Comparison of ENCODE assay signal across 9 mouse cellular contexts in the genomic region with DNA sequence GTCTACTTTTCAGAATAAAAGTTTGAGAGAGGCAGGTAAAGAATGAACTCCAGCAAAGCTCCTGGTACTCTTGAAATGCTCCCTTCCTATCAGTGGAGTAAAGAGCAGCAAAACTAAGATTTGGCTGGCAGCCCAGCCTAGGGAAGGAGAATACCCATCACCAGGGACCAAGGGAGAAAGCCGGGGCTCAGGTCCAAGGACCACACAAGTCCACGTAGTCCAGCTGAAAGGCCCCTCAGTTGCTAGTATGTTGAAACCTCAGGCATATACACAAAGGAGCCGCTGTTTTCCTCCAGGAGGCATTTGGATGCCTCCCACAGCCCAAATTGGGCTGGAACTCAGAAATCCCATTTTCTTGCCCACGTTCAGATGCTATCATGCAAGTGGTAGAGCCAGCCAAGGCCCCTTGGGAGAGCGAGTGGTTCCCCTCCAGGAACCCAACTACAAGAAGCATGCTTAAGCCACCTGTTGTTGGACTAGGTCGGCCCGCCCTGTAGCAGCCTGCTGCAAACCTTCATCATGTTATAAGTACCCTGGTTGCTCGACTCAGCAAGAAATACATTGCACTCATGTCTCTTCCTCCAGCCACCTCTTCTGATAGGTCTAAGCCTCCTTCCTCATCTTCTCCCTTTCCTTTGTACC. TPM values are rescaled to one million over a fixed set of nuclear protein-coding genes. Genes with fewer than 3 reads are reported as not detected.
A peak's percentile ranks its signal among the peaks of the same experiment; 100 is the strongest.
DNase-seq lines count a peak whose midpoint lies in the region; ATAC-seq and TF ChIP-seq lines count a peak whose summit lies in the region.
"Had no signal": no experiment of that assay in that cellular context is flagged by ENCODE, and none has a peak within 500 bp of the region (broad histone marks: within the 10 kb centered on the region; RNA-seq: fewer than 3 reads in every experiment).

No protein-coding gene starts in this region.

- no peak overlapping the region for H3K27ac ChIP-seq in heart, embryonic 12.5 days (ENCODE audit: poor library complexity, severe bottlenecking)
- no peak overlapping the region for H3K27ac ChIP-seq in embryonic facial prominence, embryonic 10.5 days (replicated peaks)
- H3K27ac ChIP-seq in hindbrain, postnatal 0 days, result peak overlapping the region; percentile 75; the same call in 1 of the 2 replicates
- H3K27ac ChIP-seq in midbrain, embryonic 15.5 days, result 0 out of 2 replicates have a peak overlapping the region, but pooled peaks have one; percentile 87

- no peak for DNase-seq in heart, adult 8-10 months (ENCODE audit: low spot score)
- DNase-seq in embryonic facial prominence, embryonic 10.5 days (ENCODE audit: low spot score), result peak; percentile 11
- peak; percentile 60 for DNase-seq in hindbrain, postnatal 0 days (ENCODE audit: low spot score)
- DNase-seq in thymus, postnatal 4 days, result no peak
- DNase-seq in urinary bladder, postnatal 14 days (ENCODE audit: low spot score), result no peak
- DNase-seq in ovary, postnatal 36 days (ENCODE audit: low spot score), result no peak

- H3K4me1 ChIP-seq in heart, embryonic 12.5 days (replicated peaks), result 0 out of 2 replicates have a peak, but pooled peaks cover 4% of the 10 kb centered on the region
- peaks cover 18% of the 10 kb centered on the region for H3K4me1 ChIP-seq in embryonic facial prominence, embryonic 10.5 days
- peaks cover 7% of the 10 kb centered on the region; the same call in 1 of the 2 replicates for H3K4me1 ChIP-seq in hindbrain, postnatal 0 days (ENCODE audit: insufficient read depth, low read length)
- H3K4me1 ChIP-seq in midbrain, embryonic 15.5 days, result peaks cover 14% of the 10 kb centered on the region

- no peak overlapping the region for H3K9ac ChIP-seq in heart, embryonic 12.5 days
- peak overlapping the region; percentile 61 for H3K9ac ChIP-seq in hindbrain, postnatal 0 days (replicated peaks; ENCODE audit: low read length)
- H3K9ac ChIP-seq in midbrain, embryonic 15.5 days, result peak overlapping the region; percentile 77

- no peaks in the 10 kb centered on the region for H3K36me3 ChIP-seq in heart, embryonic 12.5 days
- no peaks in the 10 kb centered on the region for H3K36me3 ChIP-seq in embryonic facial prominence, embryonic 10.5 days (replicated peaks)
- no peaks in the 10 kb centered on the region for H3K36me3 ChIP-seq in hindbrain, postnatal 0 days (ENCODE audit: insufficient read depth, low read length)
- no peaks in the 10 kb centered on the region for H3K36me3 ChIP-seq in midbrain, embryonic 15.5 days (replicated peaks)

- H3K27me3 ChIP-seq in heart, embryonic 12.5 days (replicated peaks), result peaks cover 35% of the 10 kb centered on the region
- peaks cover 52% of the 10 kb centered on the region for H3K27me3 ChIP-seq in embryonic facial prominence, embryonic 10.5 days (replicated peaks; ENCODE audit: low read depth, poor library complexity, severe bottlenecking)
- H3K27me3 ChIP-seq in hindbrain, postnatal 0 days (ENCODE audit: insufficient read depth, low read length), result no peaks in the 10 kb centered on the region
- H3K27me3 ChIP-seq in midbrain, embryonic 15.5 days (replicated peaks), result no peaks in the 10 kb centered on the region

- H3K4me2 ChIP-seq in heart, embryonic 12.5 days, result peak overlapping the region; percentile 94
- peak overlapping the region; percentile 91 for H3K4me2 ChIP-seq in hindbrain, postnatal 0 days (ENCODE audit: low read depth, low read length)
- H3K4me2 ChIP-seq in midbrain, embryonic 15.5 days, result peak overlapping the region; percentile 89

- peak overlapping the region; percentile 63; the same call in 1 of the 2 replicates for H3K4me3 ChIP-seq in heart, embryonic 12.5 days
- H3K4me3 ChIP-seq in embryonic facial prominence, embryonic 10.5 days, result peak overlapping the region; percentile 78
- H3K4me3 ChIP-seq in hindbrain, postnatal 0 days (ENCODE audit: low read length), result peak overlapping the region; percentile 70
- H3K4me3 ChIP-seq in midbrain, embryonic 15.5 days, result peak overlapping the region; percentile 72
- H3K4me3 ChIP-seq: erythroblast, embryonic 14.5 days had no signal

- no peaks in the 10 kb centered on the region for H3K9me3 ChIP-seq in heart, embryonic 12.5 days (replicated peaks)
- H3K9me3 ChIP-seq in embryonic facial prominence, embryonic 10.5 days, result no peaks in the 10 kb centered on the region
- H3K9me3 ChIP-seq in hindbrain, postnatal 0 days (ENCODE audit: low read length), result no peaks in the 10 kb centered on the region
- no peaks in the 10 kb centered on the region for H3K9me3 ChIP-seq in midbrain, embryonic 15.5 days

- 58% methylated on average over 8 of the region's 8 CpGs for WGBS in heart, embryonic 12.5 days
- 55% methylated on average over 8 of the region's 8 CpGs for WGBS in embryonic facial prominence, embryonic 10.5 days
- WGBS in hindbrain, postnatal 0 days, result 27% methylated on average over 8 of the region's 8 CpGs
- 56% methylated on average over 8 of the region's 8 CpGs for WGBS in midbrain, embryonic 15.5 days

- no peak for TF ChIP-seq CTCF in hindbrain, postnatal 0 days (IDR thresholded peaks at IDR 0.05; ENCODE audit: low read depth)

- ATAC-seq in heart, embryonic 12.5 days (ENCODE audit: insufficient number of reproducible peaks, low FRiP score), result no peak
- ATAC-seq in hindbrain, postnatal 0 days, result peak; percentile 51
- no peak for ATAC-seq in midbrain, embryonic 15.5 days (replicated peaks)

RNA-seq across cellular contexts. Expression of a gene that starts 1.4 kb away (rescaled TPM):
- 8.4 and 9.1 TPM in 2 replicates for polyA plus RNA-seq in heart, embryonic 12.5 days (2016; fragmentation: Nextera tagmentation; extraction: Ambion mirVana)
- 10 to 100 TPM; 62.2 to 72.8 (median 70.7) TPM for total RNA-seq in heart, adult 8-10 months (2022)
- polyA plus RNA-seq in embryonic facial prominence, embryonic 10.5 days (2016; fragmentation: Nextera tagmentation; extraction: Ambion mirVana), result 4.5 and 5.8 TPM in 2 replicates
- 37.3 and 39.0 TPM in 2 replicates for total RNA-seq in hindbrain, postnatal 0 days (2014; rRNA removed)
- polyA plus RNA-seq in hindbrain, postnatal 0 days (2015; fragmentation: Nextera tagmentation; extraction: Ambion mirVana), result 4.0 and 5.5 TPM in 2 replicates
- 6.5 TPM in 2 replicates for polyA plus RNA-seq in midbrain, embryonic 15.5 days (2015; fragmentation: Nextera tagmentation; extraction: Ambion mirVana)
- polyA plus RNA-seq: erythroblast, embryonic 14.5 days had no signal

Comparison
In these comparisons a context has a peak if more than half of its experiments do, and no peak if none do; other contexts are left out.
1. H3K27ac ChIP-seq: peak in hindbrain, postnatal 0 days (single experiment) and midbrain, embryonic 15.5 days (single experiment); none in heart, embryonic 12.5 days (single experiment) and embryonic facial prominence, embryonic 10.5 days (single experiment).
2. DNase-seq: peak in embryonic facial prominence, embryonic 10.5 days (single experiment) and hindbrain, postnatal 0 days (single experiment); none in heart, adult 8-10 months (single experiment), thymus, postnatal 4 days (single experiment), urinary bladder, postnatal 14 days (single experiment) and ovary, postnatal 36 days (single experiment).
3. Peak in every context shown above with its lines, with median percentiles within 50 percentile points of each other: H3K4me2 ChIP-seq and H3K4me3 ChIP-seq.